Mouse (Mus musculus) intestine, postnatal 0 days (tissue): ENCODE results near the gene Atxn3. TPM values are rescaled to one million over a fixed set of nuclear protein-coding genes. Genes with fewer than 3 reads are reported as not detected.

ENCODE experiments used
- ATAC-seq: fragments of 200-750 bp; cut with Nextera tagmentation; 2 replicates; pipeline ENCODE4 v1.8.0; 2017; ENCODE audit warnings: mild to moderate bottlenecking, moderate TSS enrichment, moderate library complexity
- H3K27ac ChIP-seq: fragments of 300-500 bp; sonication (generic); 2 replicates; pipeline ENCODE4 v1.5.1; 2014; ENCODE audit warnings: mild to moderate bottlenecking, low read depth, low read length, moderate library complexity
- H3K27me3 ChIP-seq: fragments of 300-500 bp; sonication (generic); replicated peaks from 2 replicates; pipeline ENCODE4 v1.6.1; 2014; ENCODE audit warnings: low read length, mixed read lengths; ENCODE audit not compliant: control insufficient read depth, insufficient read depth
- H3K36me3 ChIP-seq: fragments of 300-500 bp; sonication (generic); 2 replicates; pipeline ENCODE4 v1.6.1; 2014; ENCODE audit warnings: mild to moderate bottlenecking, moderate library complexity; ENCODE audit not compliant: control insufficient read depth, insufficient read depth
- H3K4me1 ChIP-seq: fragments of 300-500 bp; sonication (generic); replicated peaks from 2 replicates; pipeline ENCODE4 v1.6.1; 2014; ENCODE audit warnings: antibody characterized with exemption, low read length, mixed read lengths; ENCODE audit not compliant: control insufficient read depth, insufficient read depth
- H3K4me2 ChIP-seq: fragments of 300-500 bp; sonication (generic); replicated peaks from 2 replicates; pipeline ENCODE4 v1.6.1; 2014; ENCODE audit warnings: low read depth, mild to moderate bottlenecking, moderate library complexity
- H3K4me3 ChIP-seq: fragments of 300-500 bp; sonication (generic); 2 replicates; pipeline ENCODE4 v1.5.1; 2014; ENCODE audit warnings: low read depth, low read length
- H3K9ac ChIP-seq: fragments of 300-500 bp; sonication (generic); 2 replicates; pipeline ENCODE4 v1.6.1; 2014; ENCODE audit warnings: mild to moderate bottlenecking, low read depth, low read length
- H3K9me3 ChIP-seq: fragments of 300-500 bp; sonication (generic); 2 replicates; pipeline ENCODE4 v1.6.1; 2016; ENCODE audit warnings: mixed run types; ENCODE audit not compliant: control insufficient read depth
- CTCF ChIP-seq: sonication (generic); IDR thresholded peaks from 2 replicates; pipeline ENCODE4 v1.5.1; 2016; ENCODE audit warnings: low read depth, mild to moderate bottlenecking, control low read depth, antibody characterized with exemption, moderate library complexity
- WGBS: fragments of 180-500 bp; shearing (Covaris S2); extraction: QIAGEN DNeasy Blood & Tissue Kit; methylation state at CpG from one replicate; pipeline ENCODE4 v1.1.7; 2014; 5-methylcytosine and 5-hydroxymethylcytosine counted together
- polyA plus RNA-seq: library from polyadenylated mRNA; unstranded; fragments of >200 nt; fragmentation: Nextera tagmentation; extraction: Ambion mirVana; gene quantifications from 2 replicates; pipeline ENCODE4 v1.2.1, GENCODE M21; 2015

Gene Atxn3
- polyA plus RNA-seq, 1 experiment from 2014 or later: 11.7 TPM

DNA sequence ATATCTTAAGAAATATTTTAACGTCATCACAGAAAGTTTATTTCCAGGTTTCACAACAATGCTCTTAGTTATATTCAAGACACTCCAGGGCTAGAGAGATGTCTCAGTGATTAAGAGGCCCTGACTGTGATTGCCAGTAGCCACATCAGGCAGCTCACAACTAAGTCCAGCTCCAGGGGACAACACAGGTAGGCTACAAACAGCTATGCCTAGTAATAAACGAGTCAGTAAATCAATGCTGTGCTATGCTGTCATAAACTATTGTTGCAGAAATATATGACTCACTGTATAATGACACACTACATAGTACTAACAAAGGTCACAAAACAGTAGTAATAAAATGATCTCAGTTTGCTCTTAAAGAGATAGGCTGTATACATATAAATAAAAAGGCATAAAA, 81.7 kb downstream of the Atxn3 start:
- Histone ChIP-seq H3K9ac (no peak overlapping the region), H3K4me3 (no peak overlapping the region), H3K4me2 (no peak overlapping the region), H3K4me1 (no peaks in the 10 kb centered on the region), H3K27ac (peak overlapping the region; percentile 36; the same call in 1 of the 2 replicates), H3K27me3 (no peaks in the 10 kb centered on the region), H3K36me3 (peaks cover 29% of the 10 kb centered on the region), H3K9me3 (no peaks in the 10 kb centered on the region)
- peak; percentile 98 for ATAC-seq
- 50% methylated on average over 2 of the region's 2 CpGs for WGBS
- no peak for TF ChIP-seq CTCF

DNA sequence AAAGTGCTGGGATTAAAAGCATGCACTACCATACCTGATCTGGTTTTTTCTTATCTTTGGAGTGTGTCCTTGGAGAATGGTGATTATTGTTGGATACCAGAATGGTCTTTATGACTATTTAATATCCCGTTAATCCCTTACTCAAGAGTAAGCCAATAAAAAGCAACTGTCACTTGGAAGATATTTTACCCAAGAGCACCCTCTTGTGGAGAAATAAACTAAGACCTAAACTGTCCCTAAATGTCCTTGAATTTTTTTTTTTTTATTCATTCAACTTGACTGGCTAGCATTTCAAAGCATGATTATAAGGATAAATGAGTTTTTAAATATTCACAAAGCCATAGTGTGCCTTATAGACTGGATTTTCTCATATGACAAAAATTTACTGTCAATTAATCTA, 82.9 kb downstream of the Atxn3 start:
- H3K4me3 ChIP-seq: no peak overlapping the region
- H3K9ac ChIP-seq: no peak overlapping the region
- H3K4me2 ChIP-seq: no peak overlapping the region
- H3K9me3 ChIP-seq: no peaks in the 10 kb centered on the region
- peak; percentile 66 for TF ChIP-seq CTCF
- WGBS: 38% methylated on average over 1 of the region's 1 CpGs
- H3K27ac ChIP-seq: no peak overlapping the region
- no peaks in the 10 kb centered on the region for H3K27me3 ChIP-seq
- ATAC-seq: no peak
- peaks cover 25% of the 10 kb centered on the region for H3K36me3 ChIP-seq
- no peaks in the 10 kb centered on the region for H3K4me1 ChIP-seq

Other genes starting within 250 kb of the Atxn3 start
- gene Tc2n, start 239.7 kb downstream of the Atxn3 start, polyA plus RNA-seq: 6.3 and 7.4 TPM in 2 replicates
- 38.1 and 39.0 TPM in 2 replicates for gene Fbln5, start 139.2 kb downstream of the Atxn3 start, polyA plus RNA-seq
- gene Trip11, start 45.0 kb downstream of the Atxn3 start, polyA plus RNA-seq: 42.9 and 54.8 TPM in 2 replicates
- 12.4 and 12.7 TPM in 2 replicates for gene Cpsf2, start 17.7 kb upstream of the Atxn3 start, polyA plus RNA-seq
- 0.17 and 0.29 TPM in 2 replicates for gene Slc24a4, start 170.5 kb upstream of the Atxn3 start, polyA plus RNA-seq